Mouse (Mus musculus): Measurements from ENCODE around the gene Mcidas.
"Not testable (repeated sequence)": the region's sequence is repeated elsewhere in the genome, so short reads cannot be mapped to it uniquely, and the experiment has no call there.

Gene Mcidas

DNA sequence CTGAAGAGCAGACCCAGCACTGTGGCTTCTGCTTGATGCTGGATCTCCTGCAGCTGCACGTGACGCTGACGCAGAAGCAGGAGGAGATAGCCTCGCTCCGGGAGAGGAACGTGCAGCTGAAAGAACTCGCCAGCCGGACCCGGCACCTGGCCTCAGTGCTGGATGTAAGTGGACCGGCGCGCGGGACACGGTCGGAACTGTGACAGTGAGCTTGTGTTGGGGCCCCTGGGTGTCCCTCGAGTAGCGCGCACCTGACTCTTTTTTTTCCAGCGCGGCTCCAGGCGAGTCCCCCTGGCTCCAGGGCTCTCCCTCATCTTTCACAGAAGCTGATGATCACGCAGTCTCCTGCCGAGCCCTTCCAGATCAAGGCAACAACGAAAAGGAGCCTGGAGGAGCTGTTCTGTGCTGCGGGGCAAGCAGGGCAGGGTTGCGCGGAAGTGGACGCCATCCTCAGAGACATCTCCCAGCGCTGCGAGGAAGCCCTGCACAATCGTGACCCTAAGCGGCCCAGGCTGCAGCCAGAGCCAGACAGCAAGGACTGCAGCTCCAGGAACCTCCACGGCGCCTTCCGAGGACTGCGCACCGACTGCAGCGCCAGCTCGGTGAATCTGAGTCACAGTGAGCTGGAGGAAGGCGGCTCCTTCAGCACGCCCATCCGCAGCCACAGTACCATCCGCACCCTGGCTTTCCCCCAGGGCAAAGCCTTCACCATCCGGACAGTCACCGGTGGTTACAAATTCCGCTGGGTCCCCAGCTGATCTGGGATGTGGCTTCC, 5.0 kb downstream of the Mcidas start:
- in situ Hi-C loops (cut with MboI; ENCODE audit: low pct_unique_long_range_greater_than_20kb in 1 of 2, low sequenced_read_pairs in 2 of 2, unreplicated experiment in 1 of 2): no loop called here

- in situ Hi-C loops (cut with MboI; ENCODE audit: low pct_unique_long_range_greater_than_20kb in 1 of 2, low sequenced_read_pairs in 2 of 2, unreplicated experiment in 1 of 2): no loop called here
Observed at GRCm38 (mm10) chr13:113000090-113000489, 6.4 kb downstream of the Mcidas start.

DNA sequence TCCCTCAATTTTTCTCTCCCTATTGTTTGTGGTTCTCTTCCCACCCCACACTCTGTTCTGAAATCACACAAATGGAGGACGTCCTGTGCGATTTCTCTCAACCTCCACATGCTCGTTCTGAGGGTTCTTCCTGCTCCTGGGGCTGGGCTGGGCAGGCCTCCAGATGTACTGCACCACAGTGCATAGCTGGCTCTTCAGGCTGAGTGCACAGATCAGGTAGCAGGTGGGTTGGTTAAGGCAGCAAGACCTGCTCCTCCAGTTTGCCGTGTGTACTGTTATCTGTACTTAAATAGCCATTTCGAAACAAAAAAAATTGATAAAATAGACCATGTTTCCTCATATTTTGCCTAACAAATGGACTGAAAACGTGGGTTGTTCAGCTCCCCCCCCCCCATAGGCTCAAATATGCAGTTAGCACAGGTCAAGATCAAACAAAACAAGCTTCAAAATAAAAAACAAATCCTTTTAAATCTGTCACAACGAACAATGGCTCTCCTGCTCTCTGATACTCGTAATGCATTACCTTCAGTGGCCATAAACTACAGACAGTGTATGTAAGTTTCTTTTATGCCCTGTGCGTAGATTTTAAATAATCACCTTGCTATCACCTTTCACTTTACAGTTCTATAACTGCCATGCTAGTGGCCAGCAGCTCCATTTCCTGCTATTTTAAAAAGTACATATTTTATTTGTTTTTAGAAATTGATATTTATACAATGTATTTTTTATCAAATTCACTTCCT, 7.1 kb downstream of the Mcidas start:
- in situ Hi-C loops (cut with MboI; ENCODE audit: low pct_unique_long_range_greater_than_20kb in 1 of 2, low sequenced_read_pairs in 2 of 2, unreplicated experiment in 1 of 2): no loop called here

- in situ Hi-C loops (cut with MboI; ENCODE audit: low pct_unique_long_range_greater_than_20kb in 1 of 2, low sequenced_read_pairs in 2 of 2, unreplicated experiment in 1 of 2): no loop called here
Observed at GRCm38 (mm10) chr13:113012683-113013082, 19.0 kb downstream of the Mcidas start.

GRCm38 (mm10) chr13:113013174-113013953, 19.7 kb downstream of the Mcidas start:
- in situ Hi-C loops (cut with MboI; ENCODE audit: low pct_unique_long_range_greater_than_20kb in 1 of 2, low sequenced_read_pairs in 2 of 2, unreplicated experiment in 1 of 2): not testable (repeated sequence)

DNA sequence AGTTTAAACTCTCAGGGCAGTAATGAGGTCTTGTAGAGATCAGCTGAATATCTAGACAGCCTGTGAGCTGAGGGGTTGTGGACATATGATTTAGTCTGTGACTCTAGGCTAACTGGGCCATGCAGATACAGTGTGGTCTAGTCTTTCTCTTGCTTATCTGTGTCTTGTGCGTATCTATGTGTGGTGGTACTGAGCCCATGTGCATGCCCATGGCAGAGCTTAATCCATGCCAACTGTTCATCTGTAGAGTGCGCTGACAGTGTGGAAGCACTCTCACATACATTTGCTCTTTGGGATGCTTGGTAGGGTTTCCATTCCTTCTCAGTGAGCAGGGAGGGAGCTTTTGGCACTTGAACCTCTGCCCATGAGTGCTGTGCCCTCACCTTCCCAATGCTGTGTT, 27.9 kb downstream of the Mcidas start:
- in situ Hi-C loops (cut with MboI; ENCODE audit: low pct_unique_long_range_greater_than_20kb in 1 of 2, low sequenced_read_pairs in 2 of 2, unreplicated experiment in 1 of 2): no loop called here

DNA sequence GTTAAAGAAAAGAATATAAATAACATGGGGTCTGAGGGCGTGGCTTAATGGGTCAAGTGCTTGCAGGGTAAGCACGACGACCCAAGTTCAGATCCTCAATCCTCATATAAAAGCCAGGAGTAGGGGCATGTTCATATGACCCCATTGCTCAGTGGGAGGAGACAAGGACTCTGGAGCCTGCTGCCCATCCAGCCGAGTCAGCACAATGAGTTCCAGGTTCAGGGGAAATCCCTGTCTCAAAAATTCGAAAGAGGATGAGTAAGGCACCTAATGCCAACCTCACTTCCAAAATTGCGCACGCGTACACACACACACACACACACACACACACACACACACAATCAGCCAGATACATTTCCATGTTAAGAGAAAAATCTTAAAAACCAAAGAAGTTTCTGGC, 28.8 kb downstream of the Mcidas start:
- in situ Hi-C loops (cut with MboI; ENCODE audit: low pct_unique_long_range_greater_than_20kb in 1 of 2, low sequenced_read_pairs in 2 of 2, unreplicated experiment in 1 of 2): no loop called here

GRCm38 (mm10) chr13:113023274-113024143, 29.9 kb downstream of the Mcidas start:
- in situ Hi-C loops (cut with MboI; ENCODE audit: low pct_unique_long_range_greater_than_20kb in 1 of 2, low sequenced_read_pairs in 2 of 2, unreplicated experiment in 1 of 2): no loop called here

DNA sequence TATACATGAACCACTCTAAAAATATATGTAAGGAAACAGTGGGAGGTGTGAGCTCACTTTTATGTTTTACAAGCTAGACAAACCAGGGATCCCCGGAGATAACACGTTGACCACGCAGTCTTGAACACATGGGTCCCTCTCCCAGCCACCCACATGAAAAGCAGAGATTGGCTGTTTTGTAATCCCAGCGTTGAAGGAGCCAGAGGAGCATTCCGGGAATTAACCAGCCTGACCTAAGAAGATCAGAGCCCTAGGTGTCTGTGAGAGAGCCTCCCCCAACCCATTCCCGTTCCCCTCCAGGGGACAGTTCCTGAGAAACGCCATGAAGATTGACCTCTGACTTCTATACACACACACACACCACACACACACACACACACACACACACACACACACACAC, 37.7 kb downstream of the Mcidas start:
- in situ Hi-C loops (cut with MboI; ENCODE audit: low pct_unique_long_range_greater_than_20kb in 1 of 2, low sequenced_read_pairs in 2 of 2, unreplicated experiment in 1 of 2): loop anchor here in 1 of 2 experiments (5.0 to 10.0 kb wide), 2 partner anchors 44 to 367 kb away; partner anchors contain the start of genes Ccno and Slc38a9

- in situ Hi-C loops (cut with MboI; ENCODE audit: low pct_unique_long_range_greater_than_20kb in 1 of 2, low sequenced_read_pairs in 2 of 2, unreplicated experiment in 1 of 2): loop anchor here in 1 of 2 experiments (5.0 to 10.0 kb wide), 2 partner anchors 45 to 367 kb away; partner anchors contain the start of genes Ccno and Slc38a9
Observed at GRCm38 (mm10) chr13:113031792-113032571, 38.3 kb downstream of the Mcidas start.

DNA sequence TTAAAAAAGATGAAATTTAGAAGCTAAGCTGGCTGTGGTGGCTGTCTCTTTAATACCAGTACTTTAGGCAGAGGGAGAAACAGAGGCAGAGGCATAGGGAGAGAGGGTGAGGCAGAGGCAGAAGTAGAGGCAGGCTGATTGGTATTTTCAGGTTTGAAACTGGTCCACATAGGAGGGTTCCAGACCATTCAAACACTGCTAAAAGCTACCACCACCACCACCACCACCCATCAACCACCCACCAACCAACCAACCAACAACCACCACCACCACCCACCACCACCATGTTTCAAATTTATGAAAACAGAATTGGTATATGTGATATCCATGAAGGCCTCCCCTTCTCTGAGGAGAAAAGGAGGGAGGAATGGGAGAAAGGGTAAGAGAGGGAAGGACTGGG, 39.2 kb downstream of the Mcidas start:
- in situ Hi-C loops (cut with MboI; ENCODE audit: low pct_unique_long_range_greater_than_20kb in 1 of 2, low sequenced_read_pairs in 2 of 2, unreplicated experiment in 1 of 2): loop anchor here in 1 of 2 experiments (5.0 to 10.0 kb wide), 2 partner anchors 46 to 368 kb away; partner anchors contain the start of genes Ccno and Slc38a9

DNA sequence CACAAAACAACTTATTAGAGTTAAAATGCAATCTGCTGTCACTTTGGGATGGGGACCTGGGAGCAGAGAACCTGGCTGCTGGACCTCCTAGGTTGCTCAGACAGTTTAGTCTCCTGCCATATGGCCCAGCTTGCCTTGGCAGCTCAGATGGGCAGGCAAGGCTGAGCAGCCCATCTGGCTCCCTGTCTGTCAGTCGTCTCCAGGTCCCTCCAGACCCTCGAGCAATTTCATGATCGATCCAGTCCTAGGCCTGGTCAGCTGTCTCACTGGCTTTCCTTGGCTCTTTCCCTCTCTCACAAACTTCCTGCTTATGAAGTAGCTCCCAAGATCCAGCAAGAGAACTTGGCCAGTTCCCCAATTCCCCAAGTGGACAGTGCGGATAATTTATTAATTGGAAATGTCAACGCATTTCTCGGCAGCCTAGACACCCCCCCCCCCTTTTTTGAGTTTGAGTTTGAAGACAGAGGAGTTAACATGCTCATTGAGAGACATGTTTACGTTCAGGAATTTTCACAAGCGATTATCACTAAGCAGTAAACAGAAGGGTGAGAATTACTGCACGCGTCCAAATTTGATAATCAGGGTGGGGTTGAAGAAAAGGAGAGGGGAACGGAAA, 40.7 kb downstream of the Mcidas start:
- in situ Hi-C loops (cut with MboI; ENCODE audit: low pct_unique_long_range_greater_than_20kb in 1 of 2, low sequenced_read_pairs in 2 of 2, unreplicated experiment in 1 of 2): loop anchor here in 1 of 2 experiments (5.0 to 10.0 kb wide), 2 partner anchors 47 to 370 kb away; partner anchors contain the start of genes Ccno and Slc38a9

GRCm38 (mm10) chr13:113034950-113035421, 41.3 kb downstream of the Mcidas start, which contains the start of gene Cdc20b:
Gene Cdc20b, plus strand, starts transcription at chr13:113035111.
- in situ Hi-C loops (cut with MboI; ENCODE audit: low pct_unique_long_range_greater_than_20kb in 1 of 2, low sequenced_read_pairs in 2 of 2, unreplicated experiment in 1 of 2): loop anchor here (5.0 to 10.0 kb wide), 3 partner anchors 48 to 370 kb away; partner anchors contain the start of genes Ccno (in 1 of the 2) and Slc38a9 (in 1 of the 2)

GRCm38 (mm10) chr13:113035852-113036251, 42.2 kb downstream of the Mcidas start:
- in situ Hi-C loops (cut with MboI; ENCODE audit: low pct_unique_long_range_greater_than_20kb in 1 of 2, low sequenced_read_pairs in 2 of 2, unreplicated experiment in 1 of 2): loop anchor here (5.0 to 10.0 kb wide), 2 partner anchors 369 to 371 kb away; partner anchors contain the start of gene Slc38a9 (in 1 of the 2)

GRCm38 (mm10) chr13:113044876-113045275, 51.2 kb downstream of the Mcidas start:
- in situ Hi-C loops (cut with MboI; ENCODE audit: low pct_unique_long_range_greater_than_20kb in 1 of 2, low sequenced_read_pairs in 2 of 2, unreplicated experiment in 1 of 2): loop anchor here (10.0 kb wide), 1 partner anchor 210 kb away; no protein-coding TSS in a partner anchor

DNA sequence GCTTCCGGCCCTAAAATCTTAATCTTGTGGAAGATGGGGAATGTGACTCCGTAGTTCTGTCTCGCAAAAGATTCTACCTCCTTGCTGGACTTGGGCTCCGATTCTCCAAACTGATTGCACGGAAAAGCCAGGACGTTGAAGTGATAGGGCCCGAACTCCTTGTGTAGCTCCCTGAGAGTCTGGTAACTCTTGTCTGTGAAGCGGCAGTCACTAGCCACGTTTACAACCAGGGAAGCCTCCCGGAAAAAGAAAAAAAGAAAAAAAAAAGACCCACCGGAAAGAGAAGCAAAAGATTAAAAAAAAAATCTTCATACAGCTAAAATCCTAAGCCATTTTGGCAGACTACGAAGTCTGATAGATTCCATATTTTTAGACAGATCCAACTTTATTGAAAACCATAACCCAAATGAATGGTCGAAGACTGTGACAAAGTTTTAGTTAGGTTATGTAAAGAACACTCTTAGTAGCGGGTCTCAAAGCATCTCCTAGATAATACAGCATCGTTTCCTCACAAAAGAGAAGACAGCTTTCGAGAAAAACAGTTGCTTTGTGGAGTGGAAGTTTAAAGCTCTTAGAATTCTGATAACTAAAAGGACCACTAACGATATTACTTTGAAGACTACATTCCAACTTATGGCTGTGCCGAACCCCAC, 51.9 kb downstream of the Mcidas start:
- in situ Hi-C loops (cut with MboI; ENCODE audit: low pct_unique_long_range_greater_than_20kb in 1 of 2, low sequenced_read_pairs in 2 of 2, unreplicated experiment in 1 of 2): loop anchor here (10.0 kb wide), 1 partner anchor 209 kb away; no protein-coding TSS in a partner anchor
